Mouse (Mus musculus): ENCODE measurements around the gene S1pr3. TPM values are rescaled to one million over a fixed set of nuclear protein-coding genes. Genes with fewer than 3 reads are reported as not detected.

Gene S1pr3
- polyA plus RNA-seq, 1 experiment from 2014 or later, result 50.4 TPM

GRCm38 (mm10) chr13:51411243-51411642, 2.8 kb downstream of the S1pr3 start:
- 73% methylated on average over 9 of the region's 9 CpGs for whole genome bisulfite sequencing
- Histone ChIP-seq H3K4me3 (peak overlapping the region; percentile 64), H3K4me1 (peaks cover 70% of the 10 kb centered on the region), H3K36me3 (replicated peaks) (peaks cover 34% of the 10 kb centered on the region), H3K27ac (peak overlapping the region; percentile 64), H3K27me3 (ENCODE audit: poor library complexity, severe bottlenecking) (peaks cover 32% of the 10 kb centered on the region), H3K9me3 (peaks cover 12% of the 10 kb centered on the region)
- DNase-seq (ENCODE audit: extremely low spot score, low spot score), result no peak

DNA sequence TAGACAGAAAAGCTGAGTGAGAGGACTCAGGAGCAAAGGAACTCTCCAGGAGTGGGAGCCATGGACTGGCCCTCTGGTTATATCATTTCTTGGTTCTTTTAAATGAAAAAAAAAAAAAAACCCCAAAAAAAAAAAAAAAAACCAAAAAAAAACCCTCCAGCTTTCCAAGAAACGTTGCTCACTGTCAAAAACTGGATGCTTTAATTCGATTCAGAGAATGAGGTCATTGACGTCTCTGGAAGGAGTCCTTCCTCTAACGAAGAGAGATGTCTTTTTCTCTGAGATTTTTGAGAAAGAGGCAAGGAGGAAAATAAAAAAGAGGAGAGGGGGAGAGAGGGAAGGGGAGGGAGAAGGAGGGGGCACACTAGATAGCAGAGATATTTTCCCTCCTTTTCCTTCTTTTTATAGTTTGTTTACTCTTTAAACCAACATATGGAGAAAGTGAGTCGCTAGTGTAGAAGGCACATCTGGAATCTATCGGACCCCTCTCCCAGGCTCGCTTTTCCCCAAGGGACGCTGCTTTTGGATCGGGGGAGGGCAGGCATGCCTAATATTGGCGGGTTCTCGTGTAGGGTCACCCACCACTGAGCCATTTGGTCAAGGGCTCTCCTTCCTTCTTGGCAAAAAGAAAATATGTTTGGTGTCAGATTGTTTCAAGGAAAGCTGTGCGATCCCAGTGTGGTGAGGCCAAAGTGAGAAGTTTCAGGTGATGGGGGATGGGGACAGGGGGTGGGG, 3.4 kb downstream of the S1pr3 start:
- WGBS, result 61% methylated on average over 12 of the region's 12 CpGs

GRCm38 (mm10) chr13:51413461-51413860, 5.0 kb downstream of the S1pr3 start:
- Histone ChIP-seq H3K4me3 (no peak overlapping the region), H3K4me1 (peaks cover 65% of the 10 kb centered on the region), H3K9me3 (peaks cover 12% of the 10 kb centered on the region), H3K27ac (peak overlapping the region; percentile 76; the same call in 1 of the 2 replicates), H3K36me3 (replicated peaks) (peaks cover 39% of the 10 kb centered on the region), H3K27me3 (ENCODE audit: poor library complexity, severe bottlenecking) (peaks cover 13% of the 10 kb centered on the region)
- DNase-seq (ENCODE audit: extremely low spot score, low spot score), result no peak
- 74% methylated on average over 3 of the region's 3 CpGs for WGBS

More for the DNA sequence above, 3.4 kb downstream of the S1pr3 start:
- Histone ChIP-seq H3K36me3 (replicated peaks) (peaks cover 39% of the 10 kb centered on the region), H3K9me3 (peaks cover 12% of the 10 kb centered on the region), H3K4me1 (peaks cover 65% of the 10 kb centered on the region), H3K27me3 (ENCODE audit: poor library complexity, severe bottlenecking) (peaks cover 29% of the 10 kb centered on the region), H3K27ac (peak overlapping the region; percentile 76), H3K4me3 (peak overlapping the region; percentile 64)
- no peak for DNase-seq (ENCODE audit: extremely low spot score, low spot score)

GRCm38 (mm10) chr13:51416727-51417126, 8.3 kb downstream of the S1pr3 start:
- 93% methylated on average over 11 of the region's 11 CpGs for WGBS
- Histone ChIP-seq H3K4me1 (peaks cover 41% of the 10 kb centered on the region), H3K9me3 (peaks cover 12% of the 10 kb centered on the region), H3K36me3 (replicated peaks) (peaks cover 69% of the 10 kb centered on the region), H3K27ac (no peak overlapping the region), H3K4me3 (no peak overlapping the region), H3K27me3 (ENCODE audit: poor library complexity, severe bottlenecking) (no peaks in the 10 kb centered on the region)
- no peak for DNase-seq (ENCODE audit: extremely low spot score, low spot score)

DNA sequence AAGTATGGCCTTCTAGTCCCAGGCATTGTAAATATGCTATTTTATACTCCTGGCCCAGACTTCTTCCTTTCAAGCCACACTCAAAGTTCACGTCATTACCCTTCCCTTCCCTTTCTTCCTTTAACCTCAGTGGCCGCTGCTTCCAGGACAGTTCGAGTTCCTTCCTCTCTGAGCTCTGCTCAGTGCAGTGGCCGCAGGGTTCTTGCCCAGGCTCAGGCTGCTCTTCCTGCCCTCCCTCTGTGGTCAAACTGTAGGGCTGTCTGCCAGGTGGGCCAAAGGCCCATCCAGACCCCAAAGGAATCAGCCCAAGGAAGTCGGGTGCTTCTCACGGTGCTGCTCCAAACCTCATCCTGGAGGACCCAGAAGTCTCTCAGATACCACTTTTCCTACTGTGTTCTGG, 9.4 kb downstream of the S1pr3 start:
- peak overlapping the region; percentile 87 for H3K27ac ChIP-seq
- H3K9me3 ChIP-seq, result peaks cover 12% of the 10 kb centered on the region
- WGBS, result 62% methylated on average over 6 of the region's 6 CpGs
- peak overlapping the region; percentile 41 for H3K4me3 ChIP-seq
- no peak for DNase-seq (ENCODE audit: extremely low spot score, low spot score)
- no peaks in the 10 kb centered on the region for H3K27me3 ChIP-seq (ENCODE audit: poor library complexity, severe bottlenecking)
- peaks cover 31% of the 10 kb centered on the region for H3K4me1 ChIP-seq
- peaks cover 72% of the 10 kb centered on the region for H3K36me3 ChIP-seq (replicated peaks)

DNA sequence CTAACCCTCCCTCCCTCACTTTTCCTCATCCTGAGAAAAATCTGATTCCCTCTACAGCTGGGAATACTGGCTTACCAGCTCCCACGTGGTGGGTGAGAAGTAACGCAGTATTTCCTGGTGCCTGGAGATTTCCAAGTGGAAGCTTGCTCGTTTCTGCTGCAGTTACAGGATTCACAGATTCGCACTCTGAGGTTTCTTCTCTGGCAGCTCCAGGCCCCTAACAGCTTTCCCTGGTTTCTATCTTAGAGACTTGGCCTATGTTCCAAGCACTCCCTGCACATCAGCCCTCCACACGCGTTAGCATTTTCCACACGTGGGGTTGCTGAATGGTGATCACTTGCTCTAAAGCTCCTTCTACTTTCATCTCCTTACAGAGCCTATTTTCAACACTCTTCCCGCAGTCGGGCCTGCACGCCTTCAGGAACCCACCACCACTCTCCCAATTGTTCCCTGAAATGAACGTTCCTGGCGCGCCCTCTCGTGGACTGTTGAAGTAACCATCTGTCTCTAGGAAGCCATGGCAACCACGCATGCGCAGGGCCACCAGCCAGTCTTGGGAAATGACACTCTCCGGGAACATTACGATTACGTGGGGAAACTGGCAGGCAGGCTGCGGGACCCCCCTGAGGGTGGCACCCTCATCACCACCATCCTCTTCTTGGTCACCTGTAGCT, 10.0 kb downstream of the S1pr3 start:
- Histone ChIP-seq H3K4me3 (peak overlapping the region; percentile 41), H3K4me1 (peaks cover 25% of the 10 kb centered on the region), H3K27me3 (ENCODE audit: poor library complexity, severe bottlenecking) (no peaks in the 10 kb centered on the region), H3K27ac (peak overlapping the region; percentile 87), H3K9me3 (peaks cover 12% of the 10 kb centered on the region), H3K36me3 (replicated peaks) (peaks cover 66% of the 10 kb centered on the region)
- DNase-seq (ENCODE audit: extremely low spot score, low spot score), result peak; percentile 97
- 8% methylated on average over 20 of the region's 20 CpGs for WGBS

DNA sequence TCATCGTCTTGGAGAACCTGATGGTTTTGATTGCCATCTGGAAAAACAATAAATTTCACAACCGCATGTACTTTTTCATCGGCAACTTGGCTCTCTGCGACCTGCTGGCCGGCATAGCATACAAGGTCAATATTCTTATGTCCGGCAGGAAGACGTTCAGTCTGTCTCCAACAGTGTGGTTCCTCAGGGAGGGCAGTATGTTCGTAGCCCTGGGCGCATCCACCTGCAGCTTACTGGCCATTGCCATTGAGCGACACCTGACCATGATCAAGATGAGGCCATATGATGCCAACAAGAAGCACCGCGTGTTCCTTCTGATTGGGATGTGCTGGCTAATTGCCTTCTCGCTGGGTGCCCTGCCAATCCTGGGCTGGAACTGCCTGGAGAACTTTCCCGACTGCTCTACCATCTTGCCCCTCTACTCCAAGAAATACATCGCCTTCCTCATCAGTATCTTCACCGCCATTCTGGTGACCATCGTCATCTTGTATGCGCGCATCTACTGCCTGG, 10.6 kb downstream of the S1pr3 start:
- WGBS, result 82% methylated on average over 19 of the region's 19 CpGs
- Histone ChIP-seq H3K4me3 (peak overlapping the region; percentile 41; the same call in 1 of the 2 replicates), H3K36me3 (replicated peaks) (peaks cover 61% of the 10 kb centered on the region)

DNA sequence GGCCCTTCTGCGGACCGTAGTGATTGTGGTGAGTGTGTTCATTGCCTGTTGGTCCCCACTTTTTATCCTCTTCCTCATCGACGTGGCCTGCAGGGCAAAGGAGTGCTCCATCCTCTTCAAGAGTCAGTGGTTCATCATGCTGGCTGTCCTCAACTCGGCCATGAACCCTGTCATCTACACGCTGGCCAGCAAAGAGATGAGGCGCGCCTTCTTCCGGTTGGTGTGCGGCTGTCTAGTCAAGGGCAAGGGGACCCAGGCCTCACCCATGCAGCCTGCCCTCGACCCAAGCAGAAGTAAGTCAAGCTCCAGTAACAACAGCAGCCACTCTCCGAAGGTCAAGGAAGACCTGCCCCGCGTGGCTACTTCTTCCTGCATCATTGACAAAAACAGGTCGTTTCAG, 11.1 kb downstream of the S1pr3 start:
- 92% methylated on average over 15 of the region's 15 CpGs for WGBS
- H3K4me3 ChIP-seq, result no peak overlapping the region
- no peaks in the 10 kb centered on the region for H3K27me3 ChIP-seq (ENCODE audit: poor library complexity, severe bottlenecking)
- H3K36me3 ChIP-seq (replicated peaks), result peaks cover 56% of the 10 kb centered on the region
- H3K4me1 ChIP-seq, result peaks cover 26% of the 10 kb centered on the region
- H3K9me3 ChIP-seq, result peaks cover 10% of the 10 kb centered on the region
- H3K27ac ChIP-seq, result no peak overlapping the region
- DNase-seq (ENCODE audit: extremely low spot score, low spot score), result no peak

More for the DNA sequence above, 10.6 kb downstream of the S1pr3 start:
- DNase-seq (ENCODE audit: extremely low spot score, low spot score), result no peak
- H3K27me3 ChIP-seq (ENCODE audit: poor library complexity, severe bottlenecking), result no peaks in the 10 kb centered on the region
- H3K4me1 ChIP-seq, result peaks cover 23% of the 10 kb centered on the region
- peak overlapping the region; percentile 87 for H3K27ac ChIP-seq
- H3K9me3 ChIP-seq, result peaks cover 12% of the 10 kb centered on the region

GRCm38 (mm10) chr13:51420861-51421260, 12.4 kb downstream of the S1pr3 start:
- WGBS, result 89% methylated on average over 9 of the region's 9 CpGs
- Histone ChIP-seq H3K9me3 (no peaks in the 10 kb centered on the region), H3K36me3 (replicated peaks) (peaks cover 42% of the 10 kb centered on the region), H3K4me1 (peaks cover 28% of the 10 kb centered on the region), H3K4me3 (no peak overlapping the region), H3K27ac (no peak overlapping the region), H3K27me3 (ENCODE audit: poor library complexity, severe bottlenecking) (no peaks in the 10 kb centered on the region)
- DNase-seq (ENCODE audit: extremely low spot score, low spot score), result no peak

GRCm38 (mm10) chr13:51423647-51424046, 15.2 kb downstream of the S1pr3 start:
- Histone ChIP-seq H3K27ac (no peak overlapping the region), H3K4me3 (no peak overlapping the region), H3K36me3 (replicated peaks) (peaks cover 34% of the 10 kb centered on the region), H3K27me3 (ENCODE audit: poor library complexity, severe bottlenecking) (no peaks in the 10 kb centered on the region), H3K4me1 (peaks cover 9% of the 10 kb centered on the region), H3K9me3 (no peaks in the 10 kb centered on the region)
- 80% methylated on average over 9 of the region's 9 CpGs for WGBS
- no peak for DNase-seq (ENCODE audit: extremely low spot score, low spot score)

DNA sequence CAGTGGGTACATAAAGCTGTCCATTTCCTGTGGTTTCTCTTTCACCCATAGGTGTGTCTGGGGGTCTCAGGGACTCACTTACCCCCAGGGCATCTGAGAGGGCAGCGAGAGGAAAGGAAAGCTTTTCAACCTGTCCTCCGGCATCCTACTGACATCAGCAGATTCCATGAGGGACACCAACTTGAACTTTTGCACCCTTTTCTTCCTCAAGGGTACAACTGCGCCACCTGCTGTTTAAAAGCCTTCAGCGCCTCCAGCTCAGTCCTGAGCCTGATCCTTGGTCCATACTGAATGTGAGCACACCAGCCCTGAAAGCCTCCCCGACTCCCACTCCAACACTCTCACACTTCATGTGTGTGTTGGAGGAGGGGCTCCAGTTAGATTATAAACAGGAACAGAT, 16.2 kb downstream of the S1pr3 start:
- H3K27me3 ChIP-seq (ENCODE audit: poor library complexity, severe bottlenecking), result no peaks in the 10 kb centered on the region
- DNase-seq (ENCODE audit: extremely low spot score, low spot score), result peak; percentile 70
- H3K4me1 ChIP-seq, result peaks cover 5% of the 10 kb centered on the region; the same call in 1 of the 2 replicates
- H3K9me3 ChIP-seq, result no peaks in the 10 kb centered on the region
- H3K27ac ChIP-seq, result no peak overlapping the region
- H3K4me3 ChIP-seq, result no peak overlapping the region
- peaks cover 25% of the 10 kb centered on the region for H3K36me3 ChIP-seq (replicated peaks)
- 24% methylated on average over 5 of the region's 5 CpGs for WGBS

DNA sequence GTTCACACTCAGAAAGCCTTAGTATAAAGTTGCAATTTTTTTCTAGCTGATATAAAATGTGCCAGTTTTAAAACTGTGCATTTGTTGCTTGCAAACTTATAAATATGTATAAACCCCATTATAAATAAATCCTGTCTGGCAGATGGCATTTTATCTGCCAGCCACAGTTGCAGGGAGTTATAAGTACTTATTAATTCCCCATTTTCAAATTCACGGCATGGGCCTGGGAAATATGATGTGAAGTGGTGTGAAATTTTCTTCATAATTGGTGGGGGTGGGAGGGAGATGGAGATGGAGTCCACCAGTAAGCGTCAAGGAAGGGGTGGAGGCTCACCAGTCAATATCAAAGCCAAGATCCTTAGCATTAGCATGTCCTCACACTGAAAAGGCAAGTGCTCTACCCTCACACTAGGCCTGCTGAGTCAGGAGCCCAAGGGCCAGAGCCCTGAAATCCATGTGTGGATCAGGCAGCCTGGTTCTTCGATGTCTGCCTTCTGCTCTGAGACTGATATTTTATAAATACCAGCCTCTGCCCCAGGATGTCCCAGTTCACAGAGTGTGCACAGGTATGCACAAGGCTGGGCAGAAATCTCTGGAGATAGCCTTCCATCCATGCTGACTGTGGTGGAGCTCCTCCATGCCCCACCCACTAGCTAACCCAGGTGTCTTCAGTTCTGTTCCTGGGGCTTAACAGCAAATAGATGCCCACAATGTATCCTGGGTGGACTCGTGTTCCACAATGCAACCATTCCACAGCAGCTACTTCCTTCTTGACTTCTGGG, 17.4 kb downstream of the S1pr3 start:
- Histone ChIP-seq H3K27ac (no peak overlapping the region), H3K36me3 (replicated peaks) (peaks cover 15% of the 10 kb centered on the region), H3K4me3 (no peak overlapping the region), H3K27me3 (ENCODE audit: poor library complexity, severe bottlenecking) (no peaks in the 10 kb centered on the region), H3K9me3 (no peaks in the 10 kb centered on the region), H3K4me1 (peaks cover 5% of the 10 kb centered on the region; the same call in 1 of the 2 replicates)
- no peak for DNase-seq (ENCODE audit: extremely low spot score, low spot score)
- WGBS, result 88% methylated on average over 4 of the region's 4 CpGs
